Mouse (Mus musculus) adipocyte (in vitro differentiated cells): ENCODE results near the gene Gm5269.

Source experiments
- DNase-seq: peaks from one replicate; pipeline ENCODE4 v3.0.0-alpha.2; 2016; ENCODE audit warnings: low spot score

Gene Gm5269

DNA sequence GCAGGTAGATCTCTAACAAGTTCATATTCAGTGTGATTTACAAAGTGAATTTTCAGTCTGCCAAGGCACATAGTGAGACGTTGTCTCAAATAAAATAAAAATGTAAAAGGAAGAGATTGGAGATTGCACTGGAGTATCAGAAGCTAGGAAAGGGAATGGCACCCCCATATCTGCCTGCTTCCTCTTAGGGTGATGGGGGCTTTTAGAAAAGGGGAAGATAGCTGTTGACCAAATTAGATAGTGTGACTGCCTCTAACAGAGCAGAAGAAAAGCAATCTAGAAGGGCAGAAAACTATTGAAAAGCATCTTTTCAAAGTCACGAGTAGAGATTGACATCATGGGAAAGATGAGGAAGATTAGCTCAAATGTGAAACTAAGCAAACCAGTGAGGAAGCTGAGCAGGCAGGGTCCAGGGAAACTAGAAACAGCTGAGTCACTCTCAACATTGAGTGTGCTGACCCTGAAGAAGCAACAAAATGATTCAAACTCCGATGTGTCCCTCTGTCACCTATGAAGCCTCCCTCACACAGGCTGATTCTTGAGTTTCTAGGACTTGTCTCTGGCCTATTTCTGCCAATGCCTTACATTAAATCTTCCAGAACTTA lies 8.7 kb downstream of the Gm5269 start:
- DNase-seq: no peak

DNA sequence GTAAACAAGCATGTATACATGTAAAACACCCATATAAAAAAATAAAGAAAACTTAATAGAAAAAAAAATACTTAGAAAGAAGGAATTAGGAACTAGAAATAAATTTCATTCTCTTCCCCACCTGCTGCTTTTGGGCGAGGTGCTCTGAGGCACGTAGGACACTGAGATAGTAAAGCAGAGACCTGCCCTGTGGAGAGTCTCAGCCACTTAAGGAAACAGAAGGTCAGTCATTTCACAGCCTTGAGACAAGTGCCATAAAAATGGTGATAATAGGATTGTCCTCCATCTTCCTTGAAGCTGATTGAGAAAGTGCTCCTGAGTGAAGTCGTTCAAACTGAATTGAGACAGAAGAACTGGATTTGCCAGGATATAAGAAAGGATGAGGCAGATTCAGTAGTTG lies 12.6 kb downstream of the Gm5269 start:
- DNase-seq: no peak

- DNase-seq: no peak
Observed at GRCm38 (mm10) chr1:45876450-45877198, 13.4 kb downstream of the Gm5269 start.

GRCm38 (mm10) chr1:45875640-45876039 lies 14.4 kb downstream of the Gm5269 start:
- DNase-seq: no peak

DNA sequence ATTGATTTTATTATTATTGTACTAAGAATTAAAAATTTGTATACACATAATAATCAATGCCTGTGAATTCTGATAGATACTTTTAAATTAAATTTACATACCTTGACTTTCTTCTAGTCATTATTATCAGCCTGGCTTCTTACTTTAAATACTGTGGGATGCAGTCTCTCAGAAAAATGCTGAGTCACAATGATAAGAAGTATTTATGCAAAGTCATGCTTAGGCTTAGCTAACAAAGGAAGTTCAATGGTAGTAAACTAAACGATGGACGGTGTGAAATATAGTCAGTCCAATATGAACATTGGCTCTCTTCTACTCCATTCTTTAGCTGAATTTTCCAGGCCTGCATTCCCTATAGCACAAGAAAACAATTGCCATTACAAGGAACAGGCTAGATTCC lies 16.8 kb downstream of the Gm5269 start:
- no peak for DNase-seq

GRCm38 (mm10) chr1:45868479-45869137 lies 21.5 kb downstream of the Gm5269 start:
- no peak for DNase-seq

GRCm38 (mm10) chr1:45868050-45868449 lies 22.0 kb downstream of the Gm5269 start:
- no peak for DNase-seq

DNA sequence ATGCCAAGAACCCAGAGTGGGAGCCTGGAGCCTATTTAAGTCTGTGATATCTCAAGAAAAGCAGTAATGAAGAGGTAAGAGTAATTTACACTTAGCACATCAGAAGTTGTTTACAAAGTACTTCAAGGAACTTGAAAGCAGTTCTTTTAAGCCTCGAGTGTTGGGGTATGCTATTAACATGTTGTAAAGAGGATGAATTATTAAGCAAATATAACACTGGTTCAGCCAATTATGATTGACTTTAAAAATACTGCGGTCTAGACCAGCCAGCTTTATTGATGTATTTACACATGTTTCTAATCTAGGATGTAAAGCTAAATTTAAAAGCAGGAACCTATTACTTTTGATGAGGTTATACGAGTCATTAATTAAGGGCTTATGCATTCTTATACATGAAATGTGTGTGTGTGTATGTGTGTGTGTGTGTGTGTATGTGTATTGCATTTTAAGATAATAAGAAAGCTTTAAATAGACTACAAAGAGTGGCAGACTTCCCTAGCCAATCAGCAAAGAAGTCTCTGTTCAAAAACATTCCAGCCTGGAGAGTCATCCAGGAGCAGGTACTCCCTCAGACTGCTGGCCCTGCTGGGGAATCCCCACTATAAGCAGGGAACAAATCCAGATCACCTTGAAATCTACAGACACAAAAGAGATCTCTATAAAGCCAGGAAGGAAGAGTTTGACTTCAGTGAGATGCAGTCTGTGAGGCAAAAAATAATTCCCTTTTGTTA lies 23.6 kb downstream of the Gm5269 start:
- DNase-seq: no peak

- no peak for DNase-seq
Observed at GRCm38 (mm10) chr1:45865727-45866126, 24.3 kb downstream of the Gm5269 start.

GRCm38 (mm10) chr1:45865316-45865715 lies 24.8 kb downstream of the Gm5269 start:
- peak; percentile 45 for DNase-seq

DNA sequence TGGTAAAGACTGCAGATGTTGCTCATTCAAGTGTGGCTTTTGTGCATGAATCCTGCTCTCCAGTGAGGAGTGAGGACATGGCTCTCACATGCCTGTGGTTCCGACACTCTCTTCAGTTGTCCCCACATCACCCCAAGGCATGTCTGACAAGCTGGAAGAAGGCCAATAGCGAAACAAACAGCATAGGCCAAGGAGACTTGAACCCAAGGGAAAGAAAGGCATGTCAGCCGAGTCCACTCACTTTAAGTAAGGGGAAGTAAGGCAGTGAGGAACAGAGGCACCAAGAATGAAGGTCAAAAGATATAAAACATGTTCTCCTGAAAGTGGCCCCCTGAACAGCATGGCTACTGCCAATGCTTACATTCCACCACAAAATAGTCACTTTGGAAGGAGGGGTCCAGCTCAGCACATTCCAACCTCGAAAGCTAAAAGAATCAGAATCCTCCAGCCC lies 25.5 kb downstream of the Gm5269 start:
- DNase-seq: peak; percentile 81

DNA sequence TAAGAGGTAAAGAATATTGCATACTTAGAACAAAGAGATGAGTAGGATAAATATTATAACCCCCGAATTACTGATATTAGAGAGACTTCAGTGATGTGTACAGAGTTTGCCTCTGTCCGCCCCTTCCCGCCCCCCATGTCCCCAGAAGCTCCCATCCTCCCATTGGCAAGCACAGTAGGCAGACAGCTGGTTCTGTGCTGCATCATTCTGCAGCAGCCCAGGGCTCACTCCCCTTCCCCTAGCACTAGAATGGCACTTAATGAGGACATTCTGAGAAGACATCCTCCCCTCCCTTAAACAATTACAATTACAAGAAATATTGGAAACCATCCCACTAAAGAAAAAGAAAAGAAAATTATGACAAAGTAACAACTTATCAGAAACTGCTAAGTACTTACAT lies 26.4 kb downstream of the Gm5269 start:
- no peak for DNase-seq

DNA sequence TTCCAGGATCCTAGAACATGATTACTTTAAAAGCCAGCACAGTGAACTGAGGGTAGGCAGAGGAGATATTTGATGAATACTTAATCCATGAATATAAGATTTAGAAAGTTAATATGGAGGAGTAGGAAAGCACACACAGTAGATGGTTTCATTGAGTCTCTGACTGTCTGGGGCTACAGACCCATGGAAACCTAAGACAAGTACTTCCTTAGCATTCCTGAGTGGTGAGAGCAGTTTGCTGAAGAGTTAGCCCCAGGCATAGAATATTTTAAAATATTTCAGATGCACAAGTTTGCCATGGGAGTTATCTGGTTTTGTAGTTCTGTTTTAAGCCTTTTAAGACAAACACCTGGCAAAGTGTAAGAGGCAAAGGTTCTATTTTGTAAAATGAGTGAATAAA lies 28.9 kb downstream of the Gm5269 start:
- no peak for DNase-seq

GRCm38 (mm10) chr1:45860349-45860748 lies 29.7 kb downstream of the Gm5269 start:
- DNase-seq: peak; percentile 45

DNA sequence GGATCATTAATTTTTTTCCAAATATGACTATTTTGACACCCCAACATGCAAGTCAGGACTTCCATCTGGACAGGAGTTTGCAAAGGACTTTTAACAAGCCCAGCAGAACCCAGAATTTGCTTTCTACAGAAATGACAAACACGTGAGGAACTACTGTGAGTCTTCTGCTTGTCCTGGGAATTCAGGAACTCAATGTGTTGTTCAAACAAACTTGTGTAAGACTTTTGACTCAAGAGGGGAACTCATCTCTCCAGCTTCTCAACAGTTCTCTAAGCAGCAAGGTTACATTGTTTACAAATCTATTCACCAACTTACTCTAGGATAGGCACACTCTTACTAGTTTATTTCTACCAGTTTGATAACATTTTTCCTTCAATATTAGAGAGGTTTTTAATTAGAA lies 32.0 kb downstream of the Gm5269 start:
- no peak for DNase-seq

DNA sequence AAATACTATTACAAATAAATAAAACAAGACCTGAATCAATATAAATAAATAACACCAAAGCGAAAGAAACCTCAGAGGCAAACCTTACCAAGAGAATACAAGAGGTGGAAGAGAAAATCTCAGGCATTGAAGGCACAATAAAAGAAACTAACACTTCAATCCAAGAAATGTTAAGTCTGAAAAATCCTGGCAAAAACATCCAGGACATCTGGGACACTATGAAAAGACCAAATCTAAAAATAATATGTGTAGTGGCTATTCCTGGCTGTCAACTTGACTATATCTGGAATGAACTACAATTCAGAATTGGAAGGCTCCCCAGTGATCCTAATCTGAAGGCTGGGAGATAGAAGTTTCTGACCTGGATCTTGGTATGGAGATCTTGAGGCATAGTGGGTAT lies 44.6 kb downstream of the Gm5269 start:
- no peak for DNase-seq
